Mouse (Mus musculus) Patski (cell line): ENCODE data around the gene Arl5a. TPM values are rescaled to one million over a fixed set of nuclear protein-coding genes. Genes with fewer than 3 reads are reported as not detected.
A peak's percentile ranks its signal among the peaks of the same experiment; 100 is the strongest.

Experiments used
- ATAC-seq: fragments of 100-300 bp; one replicate; pipeline ENCODE4 v1.8.0; 2021
- CTCF ChIA-PET: fragments of 350-600 bp; sonication (Branson Sonifier 250); formaldehyde crosslinking; loops from one replicate; lab custom pipeline; 2022; ENCODE audit warnings: inconsistent platforms; lab: Charles Lee
- POLR2A ChIA-PET: fragments of 350-600 bp; sonication (Branson Sonifier 250); formaldehyde crosslinking; loops from one replicate; lab custom pipeline; 2022; ENCODE audit warnings: antibody characterized with exemption, inconsistent platforms; lab: Charles Lee
- DNase-seq: peaks from one replicate; pipeline ENCODE4 v3.0.0-alpha.2; 2011; ENCODE audit warnings: low read depth, low spot score
- H3K27me3 ChIP-seq: fragments of 371-371 bp; one replicate; pipeline ENCODE4 v1.5.1; 2021
- CTCF ChIP-seq: fragments of 100-300 bp; IDR thresholded peaks from one replicate; pipeline ENCODE4 v1.5.1; 2021
- in situ Hi-C: fragments of 300-500 bp; cut with MboI; formaldehyde crosslinking; loops from 3 replicates; pipeline ENCODE4 v1.11.1; 2018; ENCODE audit warnings: low pct_unique_long_range_greater_than_20kb, mixed read lengths
- polyA plus RNA-seq: library from polyadenylated mRNA; unstranded; gene quantifications from one replicate; pipeline ENCODE4 v1.2.3, GENCODE M21; 2021

The Arl5a gene
- polyA plus RNA-seq, 1 experiment from 2014 or later: 35.1 TPM

DNA sequence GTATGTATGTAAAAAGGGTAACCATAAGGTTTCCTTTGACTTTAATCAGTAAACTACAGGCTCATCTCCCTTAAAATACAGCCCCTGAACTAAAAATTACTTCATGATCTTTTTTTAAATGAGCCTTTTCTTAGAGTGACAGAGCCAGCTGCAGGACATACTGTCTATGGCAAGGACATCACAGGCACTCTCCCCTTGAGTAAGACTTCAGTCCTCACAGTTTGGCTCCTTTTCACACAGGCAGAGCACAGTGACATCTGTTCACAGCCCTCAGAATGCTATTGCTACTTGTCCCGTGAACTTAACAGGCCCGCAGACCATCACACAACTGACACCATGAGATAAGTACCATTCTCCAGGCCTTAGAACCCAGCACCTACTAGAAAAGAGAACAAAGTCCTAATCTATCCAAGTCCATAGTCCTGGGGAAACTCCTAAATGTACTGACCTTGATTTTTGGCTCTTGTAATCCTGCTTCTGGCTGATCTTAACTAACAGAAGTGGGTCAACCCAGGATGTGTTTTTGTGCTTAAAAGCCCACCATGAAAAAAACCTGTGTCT, 34.2 kb downstream of the Arl5a start:
- no peak for TF ChIP-seq CTCF
- CTCF ChIA-PET: no interaction called here
- POLR2A ChIA-PET: no interaction called here
- no peaks in the 10 kb centered on the region for H3K27me3 ChIP-seq
- ATAC-seq (no peak), DNase-seq (no peak)
- in situ Hi-C loops: no loop called here

DNA sequence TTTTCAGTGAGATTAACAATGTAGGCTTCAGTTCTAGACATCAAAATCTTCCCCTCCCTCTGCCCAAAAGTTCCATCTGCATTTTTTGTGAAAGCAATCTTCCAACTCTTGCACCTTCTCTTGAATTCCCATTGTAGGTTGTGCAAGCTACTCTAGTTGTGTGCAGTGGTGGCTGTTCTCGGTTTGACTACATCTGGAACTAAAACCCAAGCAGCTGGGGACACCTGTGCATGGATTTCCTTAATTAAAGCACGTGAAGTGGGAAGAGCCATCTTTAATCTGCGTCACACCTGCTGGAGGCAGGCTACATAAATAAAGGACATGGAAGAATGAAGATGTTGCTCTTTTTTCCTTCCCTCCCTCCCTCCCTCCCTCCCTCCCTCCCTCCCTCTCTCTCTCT, 34.7 kb downstream of the Arl5a start:
- TF ChIP-seq CTCF: no peak
- POLR2A ChIA-PET: no interaction called here
- no peak for DNase-seq
- no peaks in the 10 kb centered on the region for H3K27me3 ChIP-seq
- in situ Hi-C loops: no loop called here
- no peak for ATAC-seq
- CTCF ChIA-PET: no interaction called here

- no peak for TF ChIP-seq CTCF
- ATAC-seq (no peak), DNase-seq (no peak)
- H3K27me3 ChIP-seq: no peaks in the 10 kb centered on the region
- in situ Hi-C loops: no loop called here
- ChIA-PET CTCF (no interaction called here), POLR2A (no interaction called here)
Measured at GRCm38 (mm10) chr2:52386451-52386850, 38.2 kb downstream of the Arl5a start.

GRCm38 (mm10) chr2:52386037-52386436, 38.7 kb downstream of the Arl5a start:
- in situ Hi-C loops: no loop called here
- ChIA-PET POLR2A (interaction anchor here (0.6 kb wide), 1 partner anchor 146 kb away, joined by 3 read pairs; no protein-coding TSS in a partner anchor), CTCF (no interaction called here)
- TF ChIP-seq CTCF: no peak
- H3K27me3 ChIP-seq: no peaks in the 10 kb centered on the region
- DNase-seq (no peak), ATAC-seq (no peak)

GRCm38 (mm10) chr2:52378848-52379261, 45.8 kb downstream of the Arl5a start:
- no peak for DNase-seq
- in situ Hi-C loops: no loop called here
- POLR2A ChIA-PET: no interaction called here
- ATAC-seq: no peak
- H3K27me3 ChIP-seq: no peaks in the 10 kb centered on the region
- TF ChIP-seq CTCF: no peak
- CTCF ChIA-PET: no interaction called here

DNA sequence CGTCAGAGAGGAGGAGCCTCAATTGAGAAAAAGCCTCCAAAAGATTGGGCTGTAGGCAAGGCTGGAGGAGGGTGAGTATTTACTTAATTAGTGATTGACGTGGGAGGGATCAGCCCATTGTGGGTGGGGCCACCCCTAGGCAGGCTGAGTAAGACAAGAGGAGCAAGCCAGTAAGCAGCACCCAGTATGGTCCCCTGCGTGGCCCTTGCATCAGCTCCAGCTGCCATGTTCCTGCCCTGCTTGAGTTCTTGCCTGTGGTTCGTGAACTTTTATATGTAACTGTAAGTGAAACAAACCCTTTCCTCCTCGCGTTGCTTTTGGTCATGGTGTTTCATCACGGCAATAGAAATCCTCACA, 46.3 kb downstream of the Arl5a start, which contains the start of gene Neb:
Gene Neb, minus strand, starts transcription at position 27 of the 357 bp plus-strand sequence.
- DNase-seq: no peak

GRCm38 (mm10) chr2:52377706-52378447, 46.8 kb downstream of the Arl5a start:
- ATAC-seq: no peak
- POLR2A ChIA-PET: no interaction called here

More for the DNA sequence above, 46.3 kb downstream of the Arl5a start, which contains the start of gene Neb:
- ATAC-seq: no peak
- in situ Hi-C loops: no loop called here
- CTCF ChIA-PET: no interaction called here
- no peaks in the 10 kb centered on the region for H3K27me3 ChIP-seq
- TF ChIP-seq CTCF: no peak
- POLR2A ChIA-PET: no interaction called here

DNA sequence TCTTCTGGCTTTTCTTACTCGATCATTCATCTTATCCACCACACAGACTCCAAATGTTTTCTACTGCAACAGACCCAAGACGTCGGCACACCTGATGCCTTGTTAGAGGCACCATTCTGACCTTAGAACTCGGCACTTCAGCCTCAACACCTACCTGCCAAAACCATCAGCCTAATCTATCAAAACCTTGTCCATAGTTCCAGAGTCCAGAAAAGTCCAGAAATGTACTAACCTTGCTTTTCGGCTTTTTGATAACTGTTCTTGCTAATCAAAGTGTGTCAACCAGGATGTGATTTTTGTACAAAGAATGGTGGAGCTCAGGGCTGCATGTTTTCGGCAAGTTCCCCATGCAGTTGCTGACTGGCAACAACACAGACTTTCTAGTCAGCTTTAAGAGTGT, 50.0 kb downstream of the Arl5a start:
- ATAC-seq (no peak), DNase-seq (no peak)
- POLR2A ChIA-PET: no interaction called here
- in situ Hi-C loops: no loop called here
- CTCF ChIA-PET: no interaction called here
- H3K27me3 ChIP-seq: no peaks in the 10 kb centered on the region
- TF ChIP-seq CTCF: no peak

More at GRCm38 (mm10) chr2:52377706-52378447, 46.8 kb downstream of the Arl5a start:
- no peak for TF ChIP-seq CTCF
- in situ Hi-C loops: no loop called here
- no peak for DNase-seq
- no peaks in the 10 kb centered on the region for H3K27me3 ChIP-seq
- CTCF ChIA-PET: no interaction called here

- no peaks in the 10 kb centered on the region for H3K27me3 ChIP-seq
- ChIA-PET CTCF (no interaction called here), POLR2A (no interaction called here)
- no peak for TF ChIP-seq CTCF
- ATAC-seq: no peak
- in situ Hi-C loops: no loop called here
- DNase-seq: no peak
Measured at GRCm38 (mm10) chr2:52372480-52372879, 52.2 kb downstream of the Arl5a start.

- no peak for TF ChIP-seq CTCF
- in situ Hi-C loops: no loop called here
- ATAC-seq (no peak), DNase-seq (no peak)
- ChIA-PET POLR2A (no interaction called here), CTCF (no interaction called here)
- H3K27me3 ChIP-seq: no peaks in the 10 kb centered on the region
Measured at GRCm38 (mm10) chr2:52372080-52372479, 52.6 kb downstream of the Arl5a start.

- ATAC-seq (peak; percentile 26), DNase-seq (peak; percentile 35)
- TF ChIP-seq CTCF: no peak
- in situ Hi-C loops: no loop called here
- no peaks in the 10 kb centered on the region for H3K27me3 ChIP-seq
- ChIA-PET CTCF (interaction anchor here (1.2 kb wide), 1 partner anchor 36 kb away, joined by 3 read pairs; no protein-coding TSS in a partner anchor), POLR2A (no interaction called here)
Measured at GRCm38 (mm10) chr2:52371066-52371465, 53.6 kb downstream of the Arl5a start.
